Mouse (Mus musculus) embryonic facial prominence, embryonic 11.5 days (tissue): ENCODE results near the gene Cdiptos. TPM values are rescaled to one million over a fixed set of nuclear protein-coding genes. Genes with fewer than 3 reads are reported as not detected.

Experiments used
- ATAC-seq: fragments of 200-750 bp; cut with Nextera tagmentation; replicated peaks from 2 replicates; pipeline ENCODE4 v1.8.0; 2017; ENCODE audit warnings: low read depth; ENCODE audit not compliant: insufficient number of reproducible peaks, low FRiP score, low TSS enrichment
- DNase-seq: peaks from one replicate; pipeline ENCODE4 v3.0.0-alpha.2; 2015; ENCODE audit warnings: low spot score
- H3K27ac ChIP-seq: fragments of 300-500 bp; sonication (generic); replicated peaks from 2 replicates; pipeline ENCODE4 v1.5.1; 2014; ENCODE audit warnings: mild to moderate bottlenecking, low read depth, low read length, control low read depth
- H3K27me3 ChIP-seq: fragments of 300-500 bp; sonication (generic); 2 replicates; pipeline ENCODE4 v1.6.1; 2014; ENCODE audit warnings: mild to moderate bottlenecking, low read length, moderate library complexity, mixed read lengths; ENCODE audit not compliant: control insufficient read depth, insufficient read depth
- H3K36me3 ChIP-seq: fragments of 300-500 bp; sonication (generic); replicated peaks from 2 replicates; pipeline ENCODE4 v1.6.1; 2014; ENCODE audit warnings: low read depth, mild to moderate bottlenecking, low read length, moderate library complexity, mixed read lengths; ENCODE audit not compliant: control insufficient read depth, insufficient read depth
- H3K4me1 ChIP-seq: fragments of 300-500 bp; sonication (generic); 2 replicates; pipeline ENCODE4 v1.6.1; 2014; ENCODE audit warnings: low read length, mixed read lengths; ENCODE audit not compliant: control insufficient read depth, insufficient read depth
- H3K4me2 ChIP-seq: fragments of 300-500 bp; sonication (generic); 2 replicates; pipeline ENCODE4 v1.6.1; 2014; ENCODE audit warnings: low read depth, mild to moderate bottlenecking, control low read depth, low read length, moderate library complexity
- H3K4me3 ChIP-seq: fragments of 300-500 bp; sonication (generic); 2 replicates; pipeline ENCODE4 v1.5.1; 2014; ENCODE audit warnings: low read depth, low read length, control low read depth
- H3K9ac ChIP-seq: fragments of 300-500 bp; sonication (generic); replicated peaks from 2 replicates; pipeline ENCODE4 v1.6.1; 2014; ENCODE audit warnings: mild to moderate bottlenecking, control low read depth, low read length
- H3K9me3 ChIP-seq: fragments of 300-500 bp; sonication (generic); replicated peaks from 2 replicates; pipeline ENCODE4 v1.6.1; 2016; ENCODE audit warnings: mild to moderate bottlenecking, low read length, inconsistent platforms, mixed read lengths; ENCODE audit not compliant: control insufficient read depth
- WGBS: fragments of 180-500 bp; shearing (Covaris S2); extraction: QIAGEN DNeasy Blood & Tissue Kit; methylation state at CpG from one replicate; pipeline ENCODE4 v1.1.7; 2014; 5-methylcytosine and 5-hydroxymethylcytosine counted together
- polyA plus RNA-seq: library from polyadenylated mRNA; unstranded; fragments of >200 nt; fragmentation: Nextera tagmentation; extraction: Ambion mirVana; gene quantifications from 2 replicates; pipeline ENCODE4 v1.2.1, GENCODE M21; 2014

Gene Cdiptos
- polyA plus RNA-seq, 1 experiment from 2014 or later = 2.0 TPM

- H3K4me1 ChIP-seq = peaks cover 15% of the 10 kb centered on the region
- 0 out of 2 replicates have a peak, but pooled peaks have one; percentile 8 for ATAC-seq
- peak; percentile 72 for DNase-seq
- H3K4me2 ChIP-seq = peak within 1 kb of the TSS; percentile 83
- no peaks in the 10 kb centered on the region for H3K27me3 ChIP-seq
- WGBS = 2% methylated on average over 37 of the region's 37 CpGs
- H3K4me3 ChIP-seq = peak within 1 kb of the TSS; percentile 46
- H3K9me3 ChIP-seq = no peaks in the 10 kb centered on the region
- peaks cover 4% of the 10 kb centered on the region for H3K36me3 ChIP-seq
- peak within 1 kb of the TSS; percentile 74 for H3K9ac ChIP-seq
- H3K27ac ChIP-seq = peak within 1 kb of the TSS; percentile 62
These were observed 45.1 kb upstream of the Cdiptos start, which contains the start of the genes Gm42742 and Prrt2 for GRCm38 (mm10) chr7:127020901-127021562. Gm42742 (minus strand) TSS chr7:127021097. Prrt2 (minus strand) TSS chr7:127021211.

DNA sequence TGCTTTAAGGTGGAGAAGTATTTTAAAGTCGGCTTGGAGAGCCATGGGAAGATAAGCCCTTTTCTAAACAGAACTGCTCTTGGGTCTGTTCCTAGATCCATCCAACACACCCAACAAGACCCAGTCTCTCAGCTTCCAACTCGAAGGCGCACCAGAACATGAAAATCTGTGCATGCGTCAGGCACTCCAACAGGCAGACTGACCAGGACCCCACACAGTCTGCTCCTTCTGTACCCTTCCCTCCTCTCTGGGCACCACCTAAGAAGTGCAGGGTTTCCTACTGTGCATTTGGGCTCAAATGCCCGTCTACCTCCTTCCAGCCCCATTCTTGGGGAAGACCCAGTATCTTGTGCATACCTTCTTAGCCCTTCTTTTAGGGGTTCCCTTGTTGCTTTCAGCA, 44.6 kb upstream of the Cdiptos start:
- peaks cover 15% of the 10 kb centered on the region for H3K4me1 ChIP-seq
- H3K4me3 ChIP-seq = peak overlapping the region; percentile 46
- H3K9ac ChIP-seq = peak overlapping the region; percentile 74
- ATAC-seq = no peak
- DNase-seq = no peak
- H3K27ac ChIP-seq = peak overlapping the region; percentile 62; the same call in 1 of the 2 replicates
- peaks cover 4% of the 10 kb centered on the region for H3K36me3 ChIP-seq
- no peaks in the 10 kb centered on the region for H3K27me3 ChIP-seq
- 37% methylated on average over 5 of the region's 5 CpGs for WGBS
- H3K4me2 ChIP-seq = peak overlapping the region; percentile 83
- no peaks in the 10 kb centered on the region for H3K9me3 ChIP-seq

- Histone ChIP-seq H3K4me1 (peaks cover 18% of the 10 kb centered on the region), H3K4me2 (peak overlapping the region; percentile 83)
These were observed 44.1 kb upstream of the Cdiptos start for GRCm38 (mm10) chr7:127020031-127020430.

DNA sequence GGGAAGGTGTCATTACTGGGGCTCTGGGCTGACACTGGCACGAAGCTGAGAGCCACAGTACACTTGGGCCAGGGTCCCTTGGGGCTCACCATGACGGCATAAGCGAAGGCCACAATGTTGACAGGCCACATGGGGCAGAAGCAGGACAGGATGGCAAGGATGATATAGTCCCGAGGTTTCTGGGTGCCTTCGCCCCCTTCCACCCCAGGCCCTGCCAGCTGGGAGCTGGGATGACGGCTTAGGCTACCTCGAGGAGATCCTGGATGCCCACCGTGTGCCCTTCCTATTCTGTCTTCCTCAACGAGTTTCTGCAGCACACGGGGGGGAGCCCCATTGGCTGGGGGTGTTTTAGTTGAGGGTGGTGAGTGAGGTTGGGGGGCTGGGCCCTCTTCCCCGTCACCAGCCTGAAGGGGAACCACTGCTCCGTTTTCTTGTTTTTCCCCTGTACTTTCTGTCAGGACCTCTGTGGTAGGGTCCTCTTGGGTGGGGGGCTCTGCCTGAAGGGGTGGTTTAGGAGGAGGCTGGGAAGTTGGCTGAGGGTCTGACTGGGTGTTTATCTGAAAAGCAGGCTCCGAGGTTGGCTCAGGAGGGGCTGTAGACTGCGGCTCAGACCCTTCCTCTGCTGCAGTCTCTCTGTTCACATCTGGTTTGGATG, 43.5 kb upstream of the Cdiptos start:
- WGBS = 77% methylated on average over 14 of the region's 14 CpGs
- no peak for DNase-seq
- peak overlapping the region; percentile 83 for H3K4me2 ChIP-seq
- no peak for ATAC-seq
- H3K4me3 ChIP-seq = no peak overlapping the region
- peaks cover 22% of the 10 kb centered on the region for H3K4me1 ChIP-seq
- no peaks in the 10 kb centered on the region for H3K27me3 ChIP-seq
- peak overlapping the region; percentile 74 for H3K9ac ChIP-seq
- H3K36me3 ChIP-seq = peaks cover 4% of the 10 kb centered on the region
- H3K27ac ChIP-seq = 0 out of 2 replicates have a peak overlapping the region, but pooled peaks have one; percentile 7
- no peaks in the 10 kb centered on the region for H3K9me3 ChIP-seq

More at GRCm38 (mm10) chr7:127020031-127020430, 44.1 kb upstream of the Cdiptos start:
- no peak for ATAC-seq
- Histone ChIP-seq H3K36me3 (peaks cover 4% of the 10 kb centered on the region), H3K27ac (0 out of 2 replicates have a peak overlapping the region, but pooled peaks have one; percentile 7), H3K27me3 (no peaks in the 10 kb centered on the region), H3K9ac (peak overlapping the region; percentile 74), H3K9me3 (no peaks in the 10 kb centered on the region), H3K4me3 (peak overlapping the region; percentile 46)
- 78% methylated on average over 3 of the region's 3 CpGs for WGBS
- no peak for DNase-seq

DNA sequence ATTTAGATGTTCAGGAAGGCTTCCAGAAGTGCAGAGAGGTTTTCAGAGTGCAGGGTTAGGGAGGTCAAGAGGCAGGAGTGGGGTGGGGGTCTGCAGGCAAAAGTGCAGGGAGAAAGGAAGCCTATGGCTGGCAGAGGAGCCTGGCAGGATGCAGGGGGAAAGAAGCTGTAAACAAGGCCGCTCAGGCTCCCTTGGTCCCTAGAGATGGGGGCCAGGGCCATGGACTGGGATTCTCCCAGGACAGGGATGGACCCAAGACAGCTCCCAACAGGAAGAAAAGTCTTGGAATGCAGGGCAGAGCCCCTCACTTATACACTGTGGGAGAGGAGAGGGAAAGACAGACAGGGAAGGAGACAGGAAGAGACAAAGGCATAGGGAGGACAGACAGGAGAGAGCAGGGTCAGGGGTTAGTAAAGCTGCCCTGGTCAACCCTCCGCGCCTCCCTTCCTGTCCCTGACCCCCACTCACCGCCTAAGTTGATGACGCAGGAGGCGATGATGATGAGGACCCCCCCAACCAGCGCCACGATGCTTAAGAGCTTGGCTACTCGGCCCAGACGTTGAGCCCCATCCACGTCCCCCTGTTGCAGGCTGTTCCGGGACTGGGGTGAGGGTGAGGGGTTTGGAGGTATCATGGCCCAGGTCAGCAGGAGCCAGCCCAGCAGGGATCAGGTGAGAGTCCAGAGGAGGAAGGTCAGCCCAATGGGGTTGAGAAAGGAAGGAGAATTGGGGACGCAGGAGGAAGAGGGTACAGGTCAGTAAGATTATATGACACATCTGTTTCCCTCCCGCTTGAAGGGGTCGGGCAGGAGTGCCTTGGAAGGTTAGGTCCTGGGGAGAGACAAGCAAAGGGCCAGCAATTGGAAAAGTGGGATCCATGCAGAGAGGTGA, 42.8 kb upstream of the Cdiptos start:
- Histone ChIP-seq H3K9me3 (no peaks in the 10 kb centered on the region), H3K27me3 (no peaks in the 10 kb centered on the region), H3K9ac (peak overlapping the region; percentile 74), H3K4me3 (no peak overlapping the region), H3K27ac (no peak overlapping the region), H3K36me3 (peaks cover 4% of the 10 kb centered on the region), H3K4me1 (peaks cover 22% of the 10 kb centered on the region), H3K4me2 (no peak overlapping the region)
- ATAC-seq = no peak
- DNase-seq = no peak
- 69% methylated on average over 15 of the region's 15 CpGs for WGBS

DNA sequence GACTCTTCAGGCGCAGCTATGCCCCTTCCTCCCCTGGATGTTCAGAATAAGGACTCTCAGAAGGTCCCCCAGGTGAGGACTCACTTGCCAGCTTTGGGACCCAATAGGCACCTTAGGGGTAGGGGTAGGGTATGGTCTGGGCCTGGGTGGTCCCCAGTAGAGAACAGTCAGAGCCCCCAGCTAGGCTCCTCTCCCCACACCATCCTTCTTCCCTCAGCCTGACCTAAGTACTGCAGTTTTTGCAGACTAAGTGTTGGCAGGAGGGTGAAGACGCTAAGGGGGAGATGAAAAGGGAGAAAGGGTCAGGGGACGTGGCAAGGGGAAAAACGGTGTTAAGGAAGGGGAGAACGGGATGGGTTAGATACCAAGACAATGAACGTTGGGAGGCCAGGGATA, 42.0 kb upstream of the Cdiptos start:
- peaks cover 4% of the 10 kb centered on the region for H3K36me3 ChIP-seq
- H3K27ac ChIP-seq = no peak overlapping the region; the same call in 1 of the 2 replicates
- H3K9ac ChIP-seq = peak overlapping the region; percentile 29
- 59% methylated on average over 6 of the region's 6 CpGs for WGBS
- no peaks in the 10 kb centered on the region for H3K27me3 ChIP-seq
- H3K4me3 ChIP-seq = no peak overlapping the region
- ATAC-seq (no peak), DNase-seq (no peak)
- H3K4me1 ChIP-seq = peaks cover 15% of the 10 kb centered on the region
- no peak overlapping the region for H3K4me2 ChIP-seq
- H3K9me3 ChIP-seq = no peaks in the 10 kb centered on the region

DNA sequence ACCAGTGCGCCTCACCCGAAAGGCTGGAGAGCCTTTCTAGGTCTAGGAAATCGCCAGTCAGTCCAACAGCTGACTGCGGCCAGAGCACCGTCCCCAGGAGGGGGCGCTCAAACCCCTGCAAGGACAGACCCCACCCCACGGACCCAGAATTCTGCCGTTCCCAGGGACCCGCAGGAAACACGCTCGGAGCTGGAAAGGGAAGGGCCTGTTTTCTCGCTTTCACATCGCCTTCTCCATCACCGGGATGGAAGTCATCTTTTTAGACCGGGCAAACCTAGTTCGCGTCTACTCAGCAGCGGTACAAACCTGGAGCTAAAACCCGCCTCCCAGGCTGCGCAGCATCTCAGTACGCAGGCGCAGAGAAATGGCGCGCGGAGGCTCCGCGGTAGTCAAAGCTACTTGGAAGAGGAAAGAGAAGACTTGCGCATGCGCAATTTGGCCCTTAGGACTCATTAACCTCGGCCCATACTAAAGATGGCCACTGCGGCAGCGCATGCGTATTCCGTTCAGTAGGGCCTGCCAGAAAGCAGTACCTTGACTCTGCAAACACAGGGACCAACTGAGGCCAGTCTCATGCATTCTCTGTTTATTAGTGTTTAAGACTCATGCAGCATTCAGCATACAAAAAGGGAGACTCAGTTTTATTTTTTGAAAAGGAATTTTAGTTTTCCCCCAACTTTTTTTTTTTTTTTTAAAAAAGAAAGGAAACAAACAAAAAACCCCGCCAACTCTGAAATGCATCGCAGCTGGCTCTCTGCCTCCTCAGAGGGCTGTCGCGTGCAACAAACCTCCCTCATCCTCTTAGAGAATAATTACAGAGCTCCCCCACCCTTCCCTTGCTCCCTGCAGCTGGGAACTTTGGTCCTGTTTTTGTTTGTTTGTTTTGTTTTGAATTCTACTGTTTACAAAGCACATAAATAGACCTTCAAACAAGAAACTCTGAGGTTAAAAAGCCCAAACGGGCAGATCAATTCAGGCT, 41.4 kb upstream of the Cdiptos start, which contains the start of gene Pagr1a:
Gene Pagr1a (minus strand): TSS at position 382 of the 979 bp plus-strand sequence.
- Histone ChIP-seq H3K9me3 (no peaks in the 10 kb centered on the region), H3K4me3 (peak within 1 kb of the TSS; percentile 66), H3K4me2 (peak within 1 kb of the TSS; percentile 85), H3K36me3 (peaks cover 4% of the 10 kb centered on the region), H3K9ac (peak within 1 kb of the TSS; percentile 87), H3K27me3 (no peaks in the 10 kb centered on the region), H3K27ac (peak within 1 kb of the TSS; percentile 88), H3K4me1 (peaks cover 13% of the 10 kb centered on the region)
- 4% methylated on average over 39 of the region's 39 CpGs for WGBS
- peak; percentile 69 for ATAC-seq
- peak; percentile 100 for DNase-seq
